Mouse (Mus musculus) neural tube, embryonic 13.5 days (tissue): ENCODE measurements around the gene Frs2. TPM values are rescaled to one million over a fixed set of nuclear protein-coding genes. Genes with fewer than 3 reads are reported as not detected.

Experiments used
- ATAC-seq: fragments of 200-750 bp; cut with Nextera tagmentation; 2 replicates; pipeline ENCODE4 v1.8.0; 2017; ENCODE audit warnings: low read depth, mild to moderate bottlenecking, moderate TSS enrichment, moderate library complexity
- H3K27ac ChIP-seq: fragments of 300-500 bp; sonication (generic); replicated peaks from 2 replicates; pipeline ENCODE4 v1.5.1; 2015; ENCODE audit warnings: moderate library complexity, mild to moderate bottlenecking, inconsistent platforms
- H3K27me3 ChIP-seq: fragments of 300-500 bp; sonication (generic); 2 replicates; pipeline ENCODE4 v1.6.1; 2015; ENCODE audit warnings: mild to moderate bottlenecking, inconsistent platforms
- H3K36me3 ChIP-seq: fragments of 300-500 bp; sonication (generic); 2 replicates; pipeline ENCODE4 v1.6.1; 2015; ENCODE audit warnings: mild to moderate bottlenecking, inconsistent platforms
- H3K4me1 ChIP-seq: fragments of 300-500 bp; sonication (generic); replicated peaks from 2 replicates; pipeline ENCODE4 v1.6.1; 2015; ENCODE audit warnings: inconsistent platforms
- H3K4me2 ChIP-seq: fragments of 300-500 bp; sonication (generic); 2 replicates; pipeline ENCODE4 v1.6.1; 2015; ENCODE audit warnings: inconsistent platforms, mild to moderate bottlenecking, moderate library complexity
- H3K4me3 ChIP-seq: fragments of 300-500 bp; sonication (generic); 2 replicates; pipeline ENCODE4 v1.5.1; 2015; ENCODE audit warnings: mild to moderate bottlenecking, inconsistent platforms
- H3K9ac ChIP-seq: fragments of 300-500 bp; sonication (generic); 2 replicates; pipeline ENCODE4 v1.6.1; 2015; ENCODE audit warnings: moderate library complexity, mild to moderate bottlenecking, inconsistent platforms
- H3K9me3 ChIP-seq: fragments of 300-500 bp; sonication (generic); 2 replicates; pipeline ENCODE4 v1.6.1; 2016; ENCODE audit warnings: inconsistent platforms
- WGBS: fragments of 180-500 bp; shearing (Covaris S2); methylation state at CpG from one replicate; pipeline ENCODE4 v1.1.7; 2015; 5-methylcytosine and 5-hydroxymethylcytosine counted together
- polyA plus RNA-seq: library from polyadenylated mRNA; unstranded; fragments of >200 nt; fragmentation: Nextera tagmentation; extraction: Ambion mirVana; gene quantifications from 2 replicates; pipeline ENCODE4 v1.2.1, GENCODE M21; 2015

Frs2 gene
- polyA plus RNA-seq, 1 experiment from 2014 or later, result 20.9 TPM

DNA sequence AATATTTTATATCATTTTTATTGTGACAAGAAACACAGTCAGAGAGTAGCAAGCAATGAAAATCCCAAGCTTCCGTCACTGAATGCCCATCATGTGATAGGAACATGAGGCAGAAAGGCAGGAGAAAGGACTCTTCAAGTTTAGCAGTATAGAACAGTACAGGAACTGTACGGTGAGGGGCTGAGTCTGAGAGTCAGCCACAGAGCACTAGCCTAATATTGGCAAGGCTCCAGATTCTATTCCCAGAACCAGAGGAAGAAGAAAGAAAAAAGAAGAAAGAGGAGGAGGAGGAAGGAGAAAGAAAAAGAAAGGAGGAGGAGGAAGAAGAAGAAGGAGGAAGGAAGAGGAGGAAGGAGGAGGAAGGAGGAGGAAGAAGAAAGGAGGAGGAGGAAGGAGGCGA lies 32.7 kb downstream of the Frs2 start:
- Histone ChIP-seq H3K27me3 (no peaks in the 10 kb centered on the region), H3K9ac (no peak overlapping the region), H3K27ac (no peak overlapping the region), H3K4me1 (peaks cover 23% of the 10 kb centered on the region), H3K4me3 (no peak overlapping the region), H3K36me3 (no peaks in the 10 kb centered on the region), H3K9me3 (no peaks in the 10 kb centered on the region), H3K4me2 (no peak overlapping the region)
- ATAC-seq, result no peak
- whole genome bisulfite sequencing, result 42% methylated on average over 2 of the region's 3 CpGs

DNA sequence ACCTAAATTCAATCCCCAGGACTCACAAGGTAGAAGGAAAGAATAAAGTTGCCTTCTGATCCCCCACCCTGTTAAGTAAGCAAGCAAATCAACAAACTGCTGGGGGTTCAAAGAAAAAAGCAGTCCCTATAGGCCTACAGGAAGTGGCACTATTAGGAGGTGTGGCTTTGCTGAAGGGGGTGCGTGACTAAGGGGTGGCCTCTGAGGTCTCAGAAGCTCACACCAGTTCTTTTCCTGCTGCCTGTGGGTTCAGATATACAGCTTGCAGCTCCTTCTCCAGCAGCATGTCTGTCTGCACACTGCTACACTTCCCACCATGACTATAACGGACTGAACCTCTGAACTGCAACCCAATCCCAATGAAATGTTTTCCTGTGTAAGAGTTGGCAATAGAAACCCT lies 35.8 kb downstream of the Frs2 start:
- 43% methylated on average over 2 of the region's 2 CpGs for whole genome bisulfite sequencing

DNA sequence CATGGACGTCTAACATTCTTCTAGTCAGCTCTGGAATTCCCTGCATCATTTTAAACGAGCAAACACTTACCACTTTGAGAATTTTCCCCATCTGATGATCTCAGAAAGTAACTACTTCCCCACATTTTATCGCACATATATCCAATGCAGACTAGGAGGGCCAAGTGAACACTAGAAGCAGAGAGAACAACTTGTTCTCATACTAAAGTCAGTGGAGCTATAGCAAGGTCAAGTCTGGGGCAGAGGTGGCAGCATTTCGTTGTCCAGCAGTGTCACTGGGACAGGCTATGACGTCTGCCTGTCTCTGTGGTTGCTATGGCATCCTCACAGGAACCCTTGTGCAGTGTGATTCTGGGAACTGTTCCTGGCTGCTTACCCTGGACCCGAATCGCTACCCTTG lies 36.9 kb downstream of the Frs2 start:
- no peak overlapping the region for H3K9ac ChIP-seq
- H3K27me3 ChIP-seq, result no peaks in the 10 kb centered on the region
- H3K27ac ChIP-seq, result no peak overlapping the region
- 61% methylated on average over 7 of the region's 7 CpGs for WGBS
- no peaks in the 10 kb centered on the region for H3K36me3 ChIP-seq
- no peak overlapping the region for H3K4me2 ChIP-seq
- H3K4me3 ChIP-seq, result no peak overlapping the region
- no peak for ATAC-seq
- H3K4me1 ChIP-seq, result peaks cover 39% of the 10 kb centered on the region
- no peaks in the 10 kb centered on the region for H3K9me3 ChIP-seq

More for the DNA sequence above, 35.8 kb downstream of the Frs2 start:
- peak overlapping the region; percentile 45; the same call in 1 of the 2 replicates for H3K9ac ChIP-seq
- no peak for ATAC-seq
- H3K4me3 ChIP-seq, result no peak overlapping the region
- peaks cover 36% of the 10 kb centered on the region for H3K4me1 ChIP-seq
- H3K36me3 ChIP-seq, result no peaks in the 10 kb centered on the region
- no peak overlapping the region for H3K4me2 ChIP-seq
- no peak overlapping the region for H3K27ac ChIP-seq
- H3K9me3 ChIP-seq, result no peaks in the 10 kb centered on the region
- H3K27me3 ChIP-seq, result no peaks in the 10 kb centered on the region

DNA sequence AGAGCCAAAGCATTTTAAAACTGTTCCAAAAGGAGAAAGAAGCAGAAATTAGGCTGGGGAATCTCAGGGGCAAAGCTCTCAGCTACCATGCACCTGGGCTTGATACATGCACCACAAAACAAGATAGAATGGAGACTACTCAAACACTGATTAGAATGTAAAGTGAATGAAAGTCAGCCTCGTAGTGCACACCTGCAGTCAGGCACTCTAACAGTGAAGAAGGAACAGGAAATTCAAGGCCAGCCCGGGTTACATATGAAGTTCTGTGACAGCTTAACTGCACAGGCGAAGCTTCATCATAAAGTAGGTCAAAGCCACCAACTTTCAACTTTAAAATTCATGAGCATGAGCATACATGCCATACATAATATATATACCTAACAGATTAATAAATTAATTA lies 38.1 kb downstream of the Frs2 start:
- Histone ChIP-seq H3K4me2 (no peak overlapping the region), H3K9me3 (no peaks in the 10 kb centered on the region), H3K9ac (no peak overlapping the region), H3K27ac (no peak overlapping the region), H3K4me3 (no peak overlapping the region), H3K36me3 (no peaks in the 10 kb centered on the region), H3K27me3 (no peaks in the 10 kb centered on the region), H3K4me1 (peaks cover 44% of the 10 kb centered on the region)
- WGBS, result 78% methylated on average over 3 of the region's 3 CpGs
- ATAC-seq, result no peak

DNA sequence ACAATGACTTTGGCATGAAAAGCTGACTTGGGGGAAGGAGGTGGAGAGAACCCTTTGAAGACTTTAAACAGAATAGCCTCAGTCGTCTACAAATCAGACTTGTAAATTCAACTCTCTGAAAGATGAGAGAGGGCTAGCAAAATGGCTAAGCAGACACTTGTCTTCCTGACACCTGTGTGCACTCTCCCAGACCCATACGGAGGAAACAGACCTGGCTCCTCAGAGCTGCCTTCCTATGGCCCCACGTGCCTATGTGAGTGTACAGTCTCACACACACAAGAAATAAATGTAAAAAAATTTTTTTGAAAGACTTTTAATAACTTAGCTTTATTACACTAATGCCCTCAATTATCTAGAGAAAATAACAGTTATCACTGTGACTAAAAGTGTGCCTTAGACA lies 41.6 kb downstream of the Frs2 start:
- Histone ChIP-seq H3K36me3 (no peaks in the 10 kb centered on the region), H3K4me2 (no peak overlapping the region), H3K27ac (no peak overlapping the region), H3K27me3 (no peaks in the 10 kb centered on the region), H3K9ac (no peak overlapping the region), H3K4me3 (no peak overlapping the region), H3K9me3 (no peaks in the 10 kb centered on the region), H3K4me1 (peaks cover 37% of the 10 kb centered on the region)
- WGBS, result 21% methylated on average over 3 of the region's 3 CpGs
- no peak for ATAC-seq

DNA sequence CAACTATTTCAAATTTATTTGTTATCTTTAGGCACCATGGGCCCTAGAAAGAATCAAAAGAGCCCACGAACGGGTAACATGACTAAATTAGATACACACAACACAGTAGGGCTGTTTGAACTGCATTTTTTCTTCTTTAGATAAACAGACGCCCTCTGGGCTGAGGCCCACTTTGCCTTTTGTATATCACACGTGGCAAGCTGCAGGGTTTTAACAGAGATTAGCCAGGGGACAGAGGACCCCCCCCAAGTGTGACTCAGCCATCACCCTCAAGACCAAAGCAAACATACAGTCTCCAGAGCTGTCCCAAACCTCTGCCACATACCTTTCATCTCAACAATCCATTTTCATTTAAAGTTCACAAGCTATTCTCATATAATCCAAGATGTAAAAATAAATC lies 42.1 kb downstream of the Frs2 start:
- H3K27me3 ChIP-seq, result no peaks in the 10 kb centered on the region
- no peak overlapping the region for H3K4me3 ChIP-seq
- H3K27ac ChIP-seq, result no peak overlapping the region
- WGBS, result 8% methylated on average over 4 of the region's 4 CpGs
- H3K36me3 ChIP-seq, result no peaks in the 10 kb centered on the region
- ATAC-seq, result no peak
- H3K9ac ChIP-seq, result no peak overlapping the region
- no peaks in the 10 kb centered on the region for H3K9me3 ChIP-seq
- H3K4me1 ChIP-seq, result peaks cover 33% of the 10 kb centered on the region
- no peak overlapping the region for H3K4me2 ChIP-seq

DNA sequence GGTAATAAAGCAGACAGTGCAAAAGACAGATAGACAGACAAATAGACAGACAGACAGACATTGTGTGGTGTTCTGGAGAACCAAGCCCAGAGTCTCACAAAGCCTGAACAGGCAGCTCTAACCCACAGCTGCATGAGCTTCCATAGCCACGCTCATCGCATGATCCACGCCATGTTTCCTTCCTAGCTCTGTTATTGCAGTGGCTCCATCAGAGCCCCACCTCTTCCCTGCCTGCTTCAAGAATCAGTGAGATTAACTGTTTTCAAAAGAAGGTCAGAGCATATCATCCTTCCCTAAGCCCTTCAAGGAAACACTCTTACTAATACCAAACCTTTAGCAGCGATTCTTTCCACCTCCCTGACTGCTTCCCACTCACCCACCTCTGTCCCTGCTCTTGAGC lies 43.3 kb downstream of the Frs2 start:
- Histone ChIP-seq H3K4me2 (no peak overlapping the region), H3K4me3 (no peak overlapping the region), H3K36me3 (no peaks in the 10 kb centered on the region), H3K9ac (no peak overlapping the region), H3K27ac (no peak overlapping the region), H3K9me3 (no peaks in the 10 kb centered on the region), H3K27me3 (no peaks in the 10 kb centered on the region), H3K4me1 (peaks cover 30% of the 10 kb centered on the region)
- WGBS, result 75% methylated on average over 4 of the region's 4 CpGs
- ATAC-seq, result no peak

DNA sequence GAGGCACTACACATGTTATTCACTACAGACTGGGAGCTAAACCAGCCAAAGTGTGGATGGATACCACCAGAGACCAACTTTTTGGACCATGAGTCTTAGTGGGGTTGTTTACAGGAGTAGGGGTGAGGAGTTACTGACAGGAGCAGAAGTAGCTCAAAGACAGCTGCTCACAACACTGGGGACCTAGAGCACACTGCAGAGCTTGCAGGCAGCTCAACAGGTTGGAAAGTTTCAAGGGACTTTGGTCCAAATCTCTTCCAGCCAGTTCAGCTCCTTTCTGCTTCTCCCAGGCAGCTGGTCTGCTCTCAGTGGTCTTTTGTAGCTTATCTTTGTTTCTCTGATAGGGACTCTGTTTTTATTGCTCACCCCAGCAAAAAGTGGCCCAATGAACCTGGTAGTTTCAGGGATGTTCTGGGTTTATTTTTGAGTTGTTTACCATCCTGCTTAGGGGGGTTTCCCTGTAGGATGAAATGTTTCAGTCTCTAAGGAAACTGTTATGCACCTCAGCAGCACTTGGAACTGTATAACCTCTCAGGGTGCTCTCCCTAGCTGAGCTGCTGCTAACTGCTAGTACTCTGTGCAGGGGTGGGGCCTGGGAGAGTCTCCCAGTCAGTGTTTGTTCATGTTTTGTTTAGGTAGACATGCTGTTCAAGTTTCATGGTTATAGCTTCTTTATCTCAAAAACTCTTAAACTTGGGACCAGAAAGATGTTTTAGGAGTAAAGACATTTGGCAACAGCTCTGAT lies 44.3 kb downstream of the Frs2 start:
- Histone ChIP-seq H3K27me3 (no peaks in the 10 kb centered on the region), H3K9me3 (no peaks in the 10 kb centered on the region), H3K4me1 (peaks cover 22% of the 10 kb centered on the region), H3K9ac (no peak overlapping the region), H3K4me3 (no peak overlapping the region), H3K27ac (no peak overlapping the region), H3K36me3 (no peaks in the 10 kb centered on the region), H3K4me2 (no peak overlapping the region)
- ATAC-seq, result no peak

DNA sequence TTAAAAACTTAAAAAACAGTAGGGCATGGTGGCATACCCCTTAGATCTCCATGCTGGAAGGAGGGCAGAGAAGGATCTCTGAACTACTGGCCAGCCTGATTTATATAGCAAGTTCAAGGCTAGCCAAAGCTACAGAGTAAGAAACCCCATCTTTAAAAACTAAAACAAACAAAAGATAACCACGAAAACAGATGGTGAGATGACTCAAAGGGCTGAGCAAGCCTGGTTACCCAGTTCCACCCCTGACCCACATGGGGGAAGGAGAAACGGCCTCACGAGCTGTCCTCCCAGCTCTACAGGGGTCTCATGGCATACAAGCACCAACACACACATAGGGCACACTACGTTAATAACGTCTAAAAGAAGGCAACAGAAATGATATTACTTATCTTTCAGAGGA lies 48.2 kb downstream of the Frs2 start:
- H3K27me3 ChIP-seq, result no peaks in the 10 kb centered on the region
- H3K36me3 ChIP-seq, result no peaks in the 10 kb centered on the region
- H3K4me1 ChIP-seq, result peaks cover 12% of the 10 kb centered on the region
- no peaks in the 10 kb centered on the region for H3K9me3 ChIP-seq
- WGBS, result 84% methylated on average over 5 of the region's 5 CpGs
- H3K4me3 ChIP-seq, result no peak overlapping the region
- no peak for ATAC-seq
- H3K4me2 ChIP-seq, result no peak overlapping the region
- H3K27ac ChIP-seq, result no peak overlapping the region
- no peak overlapping the region for H3K9ac ChIP-seq

DNA sequence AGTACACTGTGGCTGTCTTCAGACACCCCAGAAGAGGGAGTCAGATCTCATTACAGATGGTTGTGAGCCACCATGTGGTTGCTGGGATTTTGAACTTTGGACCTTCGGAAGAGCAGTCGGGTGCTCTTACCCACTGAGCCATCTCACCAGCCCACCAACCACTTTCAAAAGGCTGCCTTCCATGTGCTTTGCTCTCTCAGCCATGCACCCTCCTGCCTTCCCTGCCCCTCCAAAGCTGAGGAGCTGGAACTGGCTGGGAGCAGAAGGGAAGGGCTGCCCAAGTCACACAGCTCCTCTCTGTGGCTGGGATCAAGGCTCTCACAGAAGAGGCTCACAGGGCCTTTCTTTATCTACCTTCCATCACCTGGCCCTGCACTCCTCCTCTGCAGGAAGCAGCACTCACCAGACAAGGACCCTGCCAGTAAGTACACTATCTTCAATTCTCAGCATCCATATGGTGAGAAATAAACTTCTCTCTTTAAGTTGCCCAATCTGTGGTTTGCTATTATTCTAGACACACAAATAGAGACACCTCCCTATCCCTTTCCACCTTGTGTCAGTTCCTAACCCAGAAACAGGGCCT lies 51.1 kb downstream of the Frs2 start:
- no peaks in the 10 kb centered on the region for H3K36me3 ChIP-seq

DNA sequence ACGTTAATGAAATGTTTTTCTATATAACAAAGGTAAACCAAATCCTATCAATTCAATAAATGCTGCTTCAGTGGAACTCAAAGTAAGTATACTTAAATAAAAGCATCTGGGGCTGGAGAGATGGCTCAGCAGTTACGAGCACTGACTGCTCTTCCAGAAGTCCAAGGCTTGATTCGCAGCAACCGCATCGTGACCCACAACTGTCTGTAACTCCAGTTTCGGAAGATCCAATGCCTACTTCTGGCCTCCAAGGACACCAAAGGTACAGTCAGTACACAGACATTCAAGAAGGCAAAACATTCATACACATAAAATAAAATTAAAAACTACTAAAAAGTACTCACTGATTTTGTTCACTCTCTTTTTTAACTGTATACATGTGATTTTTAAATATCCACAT lies 52.2 kb downstream of the Frs2 start:
- Histone ChIP-seq H3K27ac (no peak overlapping the region), H3K4me1 (peaks cover 26% of the 10 kb centered on the region), H3K9ac (no peak overlapping the region), H3K27me3 (no peaks in the 10 kb centered on the region), H3K4me2 (no peak overlapping the region), H3K9me3 (no peaks in the 10 kb centered on the region), H3K4me3 (no peak overlapping the region), H3K36me3 (no peaks in the 10 kb centered on the region)
- 88% methylated on average over 6 of the region's 6 CpGs for WGBS
- ATAC-seq, result no peak

More for the DNA sequence above, 51.1 kb downstream of the Frs2 start:
- H3K4me3 ChIP-seq, result no peak overlapping the region
- peaks cover 26% of the 10 kb centered on the region for H3K4me1 ChIP-seq
- ATAC-seq, result no peak
- H3K9me3 ChIP-seq, result no peaks in the 10 kb centered on the region
- no peaks in the 10 kb centered on the region for H3K27me3 ChIP-seq
- WGBS, result 75% methylated on average over 2 of the region's 2 CpGs
- H3K9ac ChIP-seq, result no peak overlapping the region
- no peak overlapping the region for H3K27ac ChIP-seq
- H3K4me2 ChIP-seq, result no peak overlapping the region

DNA sequence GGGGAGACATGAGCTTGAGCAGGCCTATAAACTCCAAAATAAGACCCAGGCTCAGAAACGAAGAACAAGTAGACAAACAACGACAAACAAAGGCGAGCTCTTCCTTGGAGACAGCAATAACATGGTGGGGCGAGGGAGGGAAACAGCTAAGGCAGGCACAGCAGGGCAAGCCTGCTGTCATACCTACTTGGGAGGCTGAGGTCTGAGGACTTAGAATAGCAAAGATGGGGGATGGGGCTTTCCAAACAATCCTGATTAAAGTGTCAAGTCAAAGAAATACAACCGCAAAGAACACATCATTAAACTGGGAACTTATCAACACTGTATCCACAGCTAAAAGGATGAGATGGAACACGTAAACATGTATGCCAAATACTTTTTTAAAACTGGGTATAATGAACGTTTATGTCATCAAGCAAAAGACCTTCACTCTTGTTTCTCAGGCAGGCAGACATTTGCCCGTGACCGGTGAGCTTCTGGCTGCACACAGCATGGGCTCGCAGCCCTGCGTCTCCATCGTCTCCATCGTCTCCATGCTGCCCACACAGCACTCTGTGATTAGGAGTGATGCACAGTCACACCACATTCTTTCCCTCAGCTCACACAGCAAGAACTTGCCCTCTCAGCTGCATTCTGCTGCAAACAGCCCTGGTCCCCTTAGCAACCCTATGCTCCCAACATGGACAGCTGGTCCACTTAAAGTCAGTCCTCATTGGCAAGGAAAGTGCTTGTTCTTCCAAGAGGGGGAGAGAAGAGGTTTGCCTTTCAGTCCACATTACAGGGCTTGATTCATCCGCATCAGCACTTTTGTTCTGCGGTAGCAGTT lies 53.6 kb downstream of the Frs2 start:
- H3K4me1 ChIP-seq, result peaks cover 26% of the 10 kb centered on the region
- H3K4me3 ChIP-seq, result no peak overlapping the region
- peak overlapping the region; percentile 89 for H3K27ac ChIP-seq
- 0 out of 2 replicates have a peak overlapping the region, but pooled peaks have one; percentile 39 for H3K9ac ChIP-seq
- no peaks in the 10 kb centered on the region for H3K27me3 ChIP-seq
- peak overlapping the region; percentile 15; the same call in 1 of the 2 replicates for H3K4me2 ChIP-seq
- peak; percentile 94 for ATAC-seq
- WGBS, result 19% methylated on average over 15 of the region's 15 CpGs
- H3K36me3 ChIP-seq, result no peaks in the 10 kb centered on the region
- no peaks in the 10 kb centered on the region for H3K9me3 ChIP-seq
